Mouse (Mus musculus) cerebellum, postnatal 36 days (tissue): ENCODE results near the gene Fam49a.
A peak's percentile ranks its signal among the peaks of the same experiment; 100 is the strongest.
"Not testable (repeated sequence)": the region's sequence is repeated elsewhere in the genome, so short reads cannot be mapped to it uniquely, and the experiment has no call there.

Source experiments
- DNase-seq, 2 experiments: peaks; one replicate each; pipeline ENCODE4 v3.0.0; 2021 to 2022; ENCODE audit warnings: mixed read lengths in 2 of 2

Fam49a gene

GRCm38 (mm10) chr12:12261987-12262971, at the start of gene Fam49a:
Fam49a (plus strand) TSS chr12:12262139.
- peak; percentile 74 for DNase-seq

GRCm38 (mm10) chr12:12213536-12213935, 48.4 kb upstream of the Fam49a start:
- no peak for DNase-seq

GRCm38 (mm10) chr12:12218947-12219346, 43.0 kb upstream of the Fam49a start:
- no peak for DNase-seq

GRCm38 (mm10) chr12:12220755-12221496, 41.0 kb upstream of the Fam49a start:
- peak in 1 of 2 experiments; percentile 5 for DNase-seq

GRCm38 (mm10) chr12:12222585-12223290, 39.2 kb upstream of the Fam49a start:
- DNase-seq = no peak

GRCm38 (mm10) chr12:12223336-12223735, 38.6 kb upstream of the Fam49a start:
- no peak for DNase-seq

- no peak for DNase-seq
Measured at GRCm38 (mm10) chr12:12225706-12226105, 36.2 kb upstream of the Fam49a start.

- DNase-seq = no peak
Measured at GRCm38 (mm10) chr12:12227594-12227993, 34.3 kb upstream of the Fam49a start.

GRCm38 (mm10) chr12:12230031-12230557, 31.8 kb upstream of the Fam49a start:
- DNase-seq = no peak

GRCm38 (mm10) chr12:12232097-12232496, 29.8 kb upstream of the Fam49a start:
- no peak for DNase-seq

GRCm38 (mm10) chr12:12236978-12237377, 25.0 kb upstream of the Fam49a start:
- DNase-seq = no peak

GRCm38 (mm10) chr12:12239502-12239901, 22.4 kb upstream of the Fam49a start:
- no peak for DNase-seq

- DNase-seq = no peak
Measured at GRCm38 (mm10) chr12:12243148-12243547, 18.8 kb upstream of the Fam49a start.

GRCm38 (mm10) chr12:12247023-12247422, 14.9 kb upstream of the Fam49a start:
- not testable (repeated sequence) for DNase-seq

GRCm38 (mm10) chr12:12249521-12249920, 12.4 kb upstream of the Fam49a start:
- DNase-seq = no peak

GRCm38 (mm10) chr12:12253526-12253925, 8.4 kb upstream of the Fam49a start:
- DNase-seq = no peak

GRCm38 (mm10) chr12:12254139-12254538, 7.8 kb upstream of the Fam49a start:
- DNase-seq = no peak

- DNase-seq = no peak
Measured at GRCm38 (mm10) chr12:12260979-12261960, 669 bp upstream of the Fam49a start.

GRCm38 (mm10) chr12:12263371-12263791, 1.4 kb downstream of the Fam49a start:
- peak; percentile 28 to 33 for DNase-seq

- DNase-seq = no peak
Measured at GRCm38 (mm10) chr12:12264151-12264550, 2.2 kb downstream of the Fam49a start.

GRCm38 (mm10) chr12:12266552-12266951, 4.6 kb downstream of the Fam49a start:
- DNase-seq = no peak
